Mouse (Mus musculus): ENCODE measurements around the gene Tubgcp5. TPM values are rescaled to one million over a fixed set of nuclear protein-coding genes. Genes with fewer than 3 reads are reported as not detected.

Tubgcp5 gene
- polyA plus RNA-seq, 1 experiment = 20.2 TPM

- H3K4me3 ChIP-seq (ENCODE audit: insufficient read depth, low read length) = no peak overlapping the region
- TF ChIP-seq POLR2A (IDR thresholded peaks at IDR 0.05; ENCODE audit: low read depth, low read length) (no peak), CTCF (IDR thresholded peaks at IDR 0.05; ENCODE audit: borderline replicate concordance, insufficient read depth, low read length) (no peak)
- peaks cover 28% of the 10 kb centered on the region for H3K4me1 ChIP-seq (ENCODE audit: control insufficient read depth, insufficient read depth, low read length)
- H3K27ac ChIP-seq (ENCODE audit: insufficient read depth, low read length) = no peak overlapping the region
Observed at GRCm38 (mm10) chr7:55846606-55847312, 52.8 kb downstream of the Tubgcp5 start.

GRCm38 (mm10) chr7:55849948-55850571 lies 56.1 kb downstream of the Tubgcp5 start:
- Histone ChIP-seq H3K4me3 (ENCODE audit: insufficient read depth, low read length) (no peak overlapping the region), H3K27ac (ENCODE audit: insufficient read depth, low read length) (no peak overlapping the region), H3K4me1 (ENCODE audit: control insufficient read depth, insufficient read depth, low read length) (peaks cover 37% of the 10 kb centered on the region)
- TF ChIP-seq CTCF (IDR thresholded peaks at IDR 0.05; ENCODE audit: borderline replicate concordance, insufficient read depth, low read length) (no peak), POLR2A (IDR thresholded peaks at IDR 0.05; ENCODE audit: low read depth, low read length) (no peak)

GRCm38 (mm10) chr7:55852787-55853186 lies 58.8 kb downstream of the Tubgcp5 start:
- Histone ChIP-seq H3K27ac (ENCODE audit: insufficient read depth, low read length) (peak overlapping the region; percentile 75), H3K4me3 (ENCODE audit: insufficient read depth, low read length) (no peak overlapping the region), H3K4me1 (ENCODE audit: control insufficient read depth, insufficient read depth, low read length) (peaks cover 38% of the 10 kb centered on the region)
- TF ChIP-seq POLR2A (IDR thresholded peaks at IDR 0.05; ENCODE audit: low read depth, low read length) (no peak), CTCF (IDR thresholded peaks at IDR 0.05; ENCODE audit: borderline replicate concordance, insufficient read depth, low read length) (no peak)

GRCm38 (mm10) chr7:55855597-55855996 lies 61.6 kb downstream of the Tubgcp5 start:
- peaks cover 31% of the 10 kb centered on the region for H3K4me1 ChIP-seq (ENCODE audit: control insufficient read depth, insufficient read depth, low read length)
- TF ChIP-seq CTCF (IDR thresholded peaks at IDR 0.05; ENCODE audit: borderline replicate concordance, insufficient read depth, low read length) (no peak), POLR2A (IDR thresholded peaks at IDR 0.05; ENCODE audit: low read depth, low read length) (no peak)
- H3K4me3 ChIP-seq (ENCODE audit: insufficient read depth, low read length) = no peak overlapping the region
- no peak overlapping the region for H3K27ac ChIP-seq (ENCODE audit: insufficient read depth, low read length)

- no peak overlapping the region for H3K27ac ChIP-seq (ENCODE audit: insufficient read depth, low read length)
- no peak overlapping the region for H3K4me3 ChIP-seq (ENCODE audit: insufficient read depth, low read length)
- H3K4me1 ChIP-seq (ENCODE audit: control insufficient read depth, insufficient read depth, low read length) = peaks cover 32% of the 10 kb centered on the region
- TF ChIP-seq POLR2A (IDR thresholded peaks at IDR 0.05; ENCODE audit: low read depth, low read length) (no peak; the same call in 1 of the 2 replicates), CTCF (IDR thresholded peaks at IDR 0.05; ENCODE audit: borderline replicate concordance, insufficient read depth, low read length) (no peak)
Observed at GRCm38 (mm10) chr7:55856741-55857140, 62.8 kb downstream of the Tubgcp5 start.

- TF ChIP-seq POLR2A (IDR thresholded peaks at IDR 0.05; ENCODE audit: low read depth, low read length) (no peak), CTCF (IDR thresholded peaks at IDR 0.05; ENCODE audit: borderline replicate concordance, insufficient read depth, low read length) (no peak)
- no peak overlapping the region for H3K4me3 ChIP-seq (ENCODE audit: insufficient read depth, low read length)
- H3K4me1 ChIP-seq (ENCODE audit: control insufficient read depth, insufficient read depth, low read length) = peaks cover 30% of the 10 kb centered on the region
- no peak overlapping the region for H3K27ac ChIP-seq (ENCODE audit: insufficient read depth, low read length)
Observed at GRCm38 (mm10) chr7:55857729-55858128, 63.8 kb downstream of the Tubgcp5 start.

- H3K27ac ChIP-seq (ENCODE audit: insufficient read depth, low read length) = peak overlapping the region; percentile 23; the same call in 1 of the 2 replicates
- TF ChIP-seq CTCF (IDR thresholded peaks at IDR 0.05; ENCODE audit: borderline replicate concordance, insufficient read depth, low read length) = no peak
- TF ChIP-seq POLR2A (IDR thresholded peaks at IDR 0.05; ENCODE audit: low read depth, low read length) = no peak
- peaks cover 27% of the 10 kb centered on the region for H3K4me1 ChIP-seq (ENCODE audit: control insufficient read depth, insufficient read depth, low read length)
- H3K4me3 ChIP-seq (ENCODE audit: insufficient read depth, low read length) = no peak overlapping the region
Observed at GRCm38 (mm10) chr7:55858836-55859517, 65.0 kb downstream of the Tubgcp5 start.

- Histone ChIP-seq H3K27ac (ENCODE audit: insufficient read depth, low read length) (peak overlapping the region; percentile 23; the same call in 1 of the 2 replicates), H3K4me1 (ENCODE audit: control insufficient read depth, insufficient read depth, low read length) (peaks cover 29% of the 10 kb centered on the region), H3K4me3 (ENCODE audit: insufficient read depth, low read length) (no peak overlapping the region)
- TF ChIP-seq CTCF (IDR thresholded peaks at IDR 0.05; ENCODE audit: borderline replicate concordance, insufficient read depth, low read length) (no peak), POLR2A (IDR thresholded peaks at IDR 0.05; ENCODE audit: low read depth, low read length) (no peak)
Observed at GRCm38 (mm10) chr7:55859518-55859872, 65.5 kb downstream of the Tubgcp5 start.

GRCm38 (mm10) chr7:55859956-55860355 lies 66.0 kb downstream of the Tubgcp5 start:
- TF ChIP-seq POLR2A (IDR thresholded peaks at IDR 0.05; ENCODE audit: low read depth, low read length) (no peak), CTCF (IDR thresholded peaks at IDR 0.05; ENCODE audit: borderline replicate concordance, insufficient read depth, low read length) (no peak)
- peak overlapping the region; percentile 23; the same call in 1 of the 2 replicates for H3K27ac ChIP-seq (ENCODE audit: insufficient read depth, low read length)
- peaks cover 29% of the 10 kb centered on the region for H3K4me1 ChIP-seq (ENCODE audit: control insufficient read depth, insufficient read depth, low read length)
- no peak overlapping the region for H3K4me3 ChIP-seq (ENCODE audit: insufficient read depth, low read length)

GRCm38 (mm10) chr7:55861175-55861574 lies 67.2 kb downstream of the Tubgcp5 start:
- peak overlapping the region; percentile 91 for H3K27ac ChIP-seq (ENCODE audit: insufficient read depth, low read length)
- TF ChIP-seq POLR2A (IDR thresholded peaks at IDR 0.05; ENCODE audit: low read depth, low read length) (no peak), CTCF (IDR thresholded peaks at IDR 0.05; ENCODE audit: borderline replicate concordance, insufficient read depth, low read length) (no peak)
- no peak overlapping the region for H3K4me3 ChIP-seq (ENCODE audit: insufficient read depth, low read length)
- H3K4me1 ChIP-seq (ENCODE audit: control insufficient read depth, insufficient read depth, low read length) = peaks cover 25% of the 10 kb centered on the region
